Mouse (Mus musculus) layer of hippocampus, postnatal 10 days (tissue): ENCODE results near the gene Exd1. TPM values are rescaled to one million over a fixed set of nuclear protein-coding genes. Genes with fewer than 3 reads are reported as not detected.

Experiments
- DNase-seq, 2 experiments: peaks; one replicate each; pipeline ENCODE4 v3.0.0; 2021; ENCODE audit warnings: low spot score in 2 of 2
- long read RNA-seq: library from polyadenylated mRNA; stranded (forward); transcript quantifications from one replicate; pipeline ENCODE4 v2.0.0, GENCODE M21; 2023
- total RNA-seq, 2 experiments: library from RNA; stranded (reverse); gene quantifications; 2 replicates each; pipeline ENCODE4 v1.2.3; 2021

Exd1 gene
- total RNA-seq, result 1 to 10 TPM in 1 of 2 experiments, under 1 TPM in 1; 0.76 to 2.1 TPM
- long read RNA-seq, result 0 reads

DNA sequence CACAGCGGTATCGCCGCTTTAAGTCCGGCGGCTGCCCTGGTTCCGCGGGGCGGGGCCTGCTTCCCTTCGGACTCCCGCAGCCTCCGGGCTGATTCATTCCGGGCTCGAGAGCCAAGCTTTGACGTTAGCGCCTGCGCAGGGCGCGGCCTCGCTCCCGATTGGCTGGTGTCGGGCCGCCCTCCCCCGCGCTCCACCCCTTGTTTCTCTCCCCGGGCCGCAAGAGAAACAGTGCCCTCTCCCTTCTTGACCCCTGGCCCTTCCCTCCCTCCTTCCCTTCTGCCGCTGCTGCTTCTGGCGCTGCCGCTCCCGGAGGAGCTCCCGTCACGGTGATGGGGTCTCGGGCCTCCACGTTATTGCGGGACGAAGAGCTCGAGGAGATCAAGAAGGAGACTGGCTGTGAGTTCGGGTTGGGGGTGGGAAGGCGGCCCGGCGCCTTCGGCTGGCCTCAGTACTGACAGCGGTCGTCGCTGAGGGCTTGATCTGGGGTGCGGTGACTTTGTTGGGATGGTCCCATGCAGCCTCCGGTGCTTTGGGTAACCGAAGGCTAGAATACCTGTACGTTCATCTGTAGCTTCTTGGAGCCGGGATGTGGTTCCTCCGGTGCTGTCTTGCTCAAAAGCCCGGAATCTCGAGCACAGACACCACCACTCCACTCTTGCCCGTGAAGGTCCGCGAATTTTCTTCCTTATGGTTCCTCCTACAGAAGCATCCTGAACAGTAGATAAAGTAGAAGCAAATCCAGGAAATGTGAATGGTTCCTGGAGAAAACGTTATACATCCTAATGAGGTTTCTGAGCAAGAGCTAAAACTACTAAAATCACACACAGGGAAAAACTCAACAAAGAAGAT lies at the start of gene Exd1, which contains the start of gene Chp1:
Gene Exd1, minus strand, starts transcription at position 106 of the 849 bp plus-strand sequence.
Gene Chp1, plus strand, starts transcription at position 176 of the 849 bp plus-strand sequence.
- peak; percentile 97 for DNase-seq

DNA sequence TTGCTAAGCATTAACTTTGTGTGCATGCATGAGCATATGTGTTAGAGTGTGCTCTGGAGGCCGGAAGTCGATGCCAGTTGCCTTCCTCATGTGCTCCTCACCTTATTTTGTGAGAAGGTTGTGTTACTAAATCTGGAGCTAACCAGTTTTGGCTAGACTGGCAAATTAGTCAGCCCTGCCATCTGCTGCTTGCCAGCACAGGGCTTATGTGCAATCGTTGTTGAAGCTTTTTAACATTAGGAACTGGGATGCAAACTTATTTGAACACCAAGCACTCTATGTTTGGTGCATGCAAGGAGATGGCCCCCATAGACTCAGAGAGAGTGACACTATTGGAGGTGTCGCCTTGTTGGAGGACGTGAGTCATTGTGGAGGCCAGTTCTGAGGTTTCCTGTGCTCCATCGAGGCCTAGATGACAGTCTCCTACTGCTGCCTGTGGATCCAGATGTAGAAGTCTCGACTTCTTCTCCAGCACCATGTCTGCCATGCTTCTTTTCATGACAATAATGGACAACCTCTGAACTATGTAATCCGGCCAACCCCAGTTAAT lies 49.4 kb upstream of the Exd1 start:
- no peak for DNase-seq

- no peak for DNase-seq
Measured at GRCm38 (mm10) chr2:119595308-119595707, 47.9 kb upstream of the Exd1 start.

DNA sequence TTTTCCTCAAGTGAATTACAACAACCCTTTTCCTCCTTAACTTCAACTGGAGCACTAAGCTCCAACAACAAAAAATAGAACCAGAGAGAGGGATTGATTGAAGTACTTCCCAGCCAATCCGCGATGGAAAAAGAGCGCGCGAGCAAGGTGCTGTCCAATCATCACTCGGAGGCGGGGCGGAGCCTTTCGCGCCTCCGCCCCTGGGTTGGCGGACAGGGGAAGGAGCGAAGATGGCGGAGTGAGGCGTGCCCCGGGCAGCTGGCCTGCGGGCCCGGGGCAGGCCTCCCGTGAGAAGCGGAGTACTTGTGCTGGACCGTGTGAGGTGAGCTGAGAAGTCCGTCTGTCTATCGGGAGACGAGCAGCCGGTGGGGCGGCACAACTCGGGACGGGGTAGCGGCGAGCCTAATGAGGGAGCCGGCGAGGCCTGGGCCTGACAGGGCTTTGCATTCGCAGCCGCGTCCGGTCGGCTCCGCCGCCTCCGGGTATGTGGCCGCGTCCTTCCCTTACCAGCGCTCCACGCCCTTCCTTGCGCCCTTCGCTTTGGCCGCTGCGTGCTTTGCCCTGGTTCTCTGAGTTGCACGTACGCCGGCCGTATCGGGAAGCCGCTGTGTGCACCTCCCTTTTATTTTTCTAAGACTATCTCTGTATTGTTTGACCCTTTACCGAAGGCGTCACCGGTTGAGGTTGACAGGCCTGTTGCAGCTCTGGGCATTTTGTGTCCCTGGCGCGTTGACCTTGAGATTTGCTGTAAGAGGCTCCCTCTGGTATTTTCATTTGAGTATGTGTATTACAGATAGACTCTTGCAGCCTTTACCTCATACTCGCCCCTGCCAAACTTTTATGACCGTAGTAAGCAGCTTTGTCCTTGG lies 46.9 kb upstream of the Exd1 start:
- peak; percentile 98 to 99 for DNase-seq

DNA sequence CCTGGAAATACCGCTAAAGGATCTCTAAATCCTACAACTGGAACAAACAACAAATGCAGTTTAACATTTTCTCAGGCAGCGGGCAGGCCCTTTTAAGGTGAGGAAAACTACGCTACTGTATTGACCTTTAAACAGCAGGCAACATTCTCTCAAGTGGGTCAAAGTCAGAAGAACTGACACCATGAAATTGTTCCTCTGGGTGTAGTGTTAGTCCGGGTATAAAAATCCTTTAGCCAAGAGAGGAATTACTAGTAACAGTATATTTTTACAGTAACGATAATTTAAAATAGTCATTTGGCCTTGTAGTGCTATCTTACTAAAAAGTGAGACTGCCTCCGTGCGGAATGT lies 46.3 kb upstream of the Exd1 start:
- no peak for DNase-seq

GRCm38 (mm10) chr2:119591247-119591646 lies 43.8 kb upstream of the Exd1 start:
- DNase-seq, result no peak

DNA sequence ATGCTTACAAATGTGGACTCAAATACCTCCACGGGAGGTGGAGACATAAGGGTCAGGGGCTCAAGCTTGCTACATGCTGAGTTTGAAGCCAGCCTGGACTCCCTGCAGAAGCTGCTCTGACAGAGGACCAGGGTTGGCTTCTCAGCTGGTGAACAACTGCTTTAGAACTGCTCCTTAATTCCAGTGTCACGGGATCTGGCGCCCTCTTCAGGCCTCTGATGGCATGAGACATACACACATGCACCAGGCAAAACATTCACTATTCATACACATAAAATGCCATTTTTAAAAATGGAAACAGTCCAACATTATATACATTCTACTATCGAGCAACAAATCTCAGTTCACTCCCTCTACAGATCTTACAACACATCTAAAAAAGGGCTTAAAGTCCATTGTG lies 40.0 kb upstream of the Exd1 start:
- peak; percentile 38 to 41 for DNase-seq

DNA sequence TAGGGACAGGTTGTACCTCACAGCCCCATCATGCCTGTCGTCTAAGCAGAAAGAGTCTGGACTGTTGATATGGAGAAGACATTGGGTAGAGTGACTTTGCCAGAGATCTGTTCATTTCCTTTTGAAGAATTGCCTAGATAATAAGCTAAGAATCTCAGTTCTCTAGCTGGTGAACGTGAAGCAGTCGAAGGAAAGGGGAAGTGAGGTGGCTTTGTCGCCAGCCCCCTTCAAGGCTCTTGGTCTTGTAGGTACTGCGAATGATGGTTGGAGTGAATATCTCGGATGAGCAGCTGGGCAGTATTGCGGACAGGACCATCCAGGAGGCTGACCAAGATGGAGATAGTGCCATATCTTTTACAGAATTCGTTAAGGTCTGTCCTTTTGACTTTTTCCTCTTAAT lies 36.9 kb upstream of the Exd1 start:
- no peak for DNase-seq

GRCm38 (mm10) chr2:119583439-119583838 lies 36.0 kb upstream of the Exd1 start:
- no peak for DNase-seq

DNA sequence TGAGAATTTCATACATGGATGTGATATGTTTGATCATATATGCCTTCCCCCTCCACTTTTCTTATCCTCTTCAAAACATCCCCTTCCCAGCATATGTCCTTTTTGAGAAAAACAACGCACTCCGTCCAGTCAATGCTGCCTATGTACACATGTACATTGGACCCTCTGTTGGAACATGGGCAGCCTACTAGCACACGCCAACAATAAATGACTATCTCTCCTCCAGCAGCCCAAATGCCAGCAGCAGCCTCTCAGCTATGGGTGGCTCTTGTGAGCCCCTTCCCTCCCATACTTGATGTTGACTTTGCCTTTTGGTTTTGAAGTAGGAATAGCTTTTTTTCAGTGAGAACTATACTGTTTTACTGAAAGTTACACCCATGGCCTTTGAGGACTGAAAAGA lies 34.1 kb upstream of the Exd1 start:
- no peak for DNase-seq

DNA sequence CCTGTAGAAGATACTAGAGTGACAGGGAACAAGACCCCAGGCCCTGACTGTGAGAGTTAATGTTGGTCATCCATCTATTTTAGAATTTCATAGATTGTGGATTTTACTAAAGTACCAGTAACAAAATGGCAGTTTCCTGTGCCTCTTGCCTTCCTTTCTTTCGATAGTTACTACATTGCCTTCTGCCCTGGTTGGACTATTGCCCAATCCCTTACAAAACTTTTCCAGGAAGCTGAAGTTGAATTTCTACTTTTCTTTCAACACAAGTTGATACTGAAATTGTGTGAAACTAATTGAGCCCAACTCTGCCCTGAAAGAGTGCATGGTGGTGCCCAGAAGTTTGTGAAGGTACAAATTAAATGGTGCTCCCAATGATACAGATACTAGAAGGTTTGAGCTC lies 25.0 kb upstream of the Exd1 start:
- no peak for DNase-seq

DNA sequence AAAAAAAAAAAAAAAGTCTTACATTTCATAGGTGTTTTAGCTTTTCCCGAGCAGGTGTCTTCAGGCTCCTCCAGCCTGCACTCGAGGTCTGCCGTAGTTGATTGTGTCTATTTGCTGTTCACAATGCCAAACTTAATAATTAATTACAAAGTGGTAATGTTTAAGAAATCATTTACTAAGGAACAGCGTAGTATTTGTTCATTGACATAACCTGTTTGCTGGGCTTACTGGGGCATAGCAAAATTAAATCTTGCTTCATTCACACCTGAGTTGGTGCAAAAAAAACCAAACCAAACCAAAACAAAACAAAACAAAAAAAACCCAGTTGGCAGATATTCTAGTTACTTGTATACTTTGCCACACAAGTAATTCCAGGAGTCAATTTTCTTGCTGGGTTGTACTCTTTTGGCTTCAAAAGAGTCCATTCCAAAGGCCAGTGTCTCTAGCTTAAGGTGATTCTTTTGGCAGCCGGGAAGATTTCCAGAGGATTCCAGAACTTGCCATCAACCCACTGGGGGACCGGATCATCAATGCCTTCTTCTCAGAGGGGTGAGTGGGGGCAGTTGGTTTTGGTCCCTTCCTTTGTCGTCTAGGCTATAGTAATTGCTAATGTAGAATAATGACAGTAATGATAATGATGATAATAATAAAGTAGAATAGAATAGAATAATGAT lies 18.9 kb upstream of the Exd1 start:
- DNase-seq, result no peak

GRCm38 (mm10) chr2:119565284-119565683 lies 17.9 kb upstream of the Exd1 start:
- no peak for DNase-seq

DNA sequence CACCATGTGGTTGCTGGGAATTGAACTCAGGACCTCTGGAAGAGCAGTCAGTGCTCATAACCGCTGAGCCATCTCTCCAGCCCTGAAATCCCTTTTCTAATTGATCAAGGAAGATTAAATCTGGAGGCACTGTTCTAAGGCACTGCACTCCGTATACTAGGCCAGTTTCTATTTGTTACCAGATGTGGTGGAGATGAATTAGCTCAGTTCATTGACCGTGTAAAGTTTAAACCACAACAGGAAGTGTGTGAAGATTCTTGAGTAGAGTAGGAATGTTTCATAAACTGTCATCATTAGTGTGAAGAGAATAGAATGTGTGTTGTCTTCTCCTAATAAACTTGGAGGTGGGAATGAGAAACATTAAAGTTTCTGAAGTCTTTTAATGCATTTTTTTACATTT lies 14.4 kb upstream of the Exd1 start:
- no peak for DNase-seq

GRCm38 (mm10) chr2:119558737-119559340 lies 11.4 kb upstream of the Exd1 start:
- DNase-seq, result no peak

DNA sequence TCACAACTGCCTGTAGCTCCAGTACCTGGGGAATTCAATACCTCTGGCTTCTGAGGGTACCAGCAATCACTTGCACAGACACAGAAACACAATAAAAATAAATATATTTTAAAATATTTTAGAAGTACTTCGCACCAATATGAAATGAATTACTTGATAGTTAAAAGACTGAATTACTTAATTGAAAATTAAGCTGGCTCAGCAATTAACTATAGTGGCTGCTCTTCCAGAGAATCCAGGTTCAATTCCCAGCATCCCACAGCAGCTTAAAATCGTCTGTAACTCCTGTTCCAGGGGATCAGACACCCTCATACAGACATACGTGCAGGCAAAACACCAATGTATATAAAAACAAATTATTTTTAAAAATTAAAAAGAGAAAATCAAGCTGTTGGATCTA lies 10.6 kb upstream of the Exd1 start:
- no peak for DNase-seq

GRCm38 (mm10) chr2:119549678-119550077 lies 2.3 kb upstream of the Exd1 start:
- DNase-seq, result no peak

- no peak for DNase-seq
Measured at GRCm38 (mm10) chr2:119548691-119549090, 1.3 kb upstream of the Exd1 start.

GRCm38 (mm10) chr2:119548371-119548660 lies 889 bp upstream of the Exd1 start:
- DNase-seq, result no peak

DNA sequence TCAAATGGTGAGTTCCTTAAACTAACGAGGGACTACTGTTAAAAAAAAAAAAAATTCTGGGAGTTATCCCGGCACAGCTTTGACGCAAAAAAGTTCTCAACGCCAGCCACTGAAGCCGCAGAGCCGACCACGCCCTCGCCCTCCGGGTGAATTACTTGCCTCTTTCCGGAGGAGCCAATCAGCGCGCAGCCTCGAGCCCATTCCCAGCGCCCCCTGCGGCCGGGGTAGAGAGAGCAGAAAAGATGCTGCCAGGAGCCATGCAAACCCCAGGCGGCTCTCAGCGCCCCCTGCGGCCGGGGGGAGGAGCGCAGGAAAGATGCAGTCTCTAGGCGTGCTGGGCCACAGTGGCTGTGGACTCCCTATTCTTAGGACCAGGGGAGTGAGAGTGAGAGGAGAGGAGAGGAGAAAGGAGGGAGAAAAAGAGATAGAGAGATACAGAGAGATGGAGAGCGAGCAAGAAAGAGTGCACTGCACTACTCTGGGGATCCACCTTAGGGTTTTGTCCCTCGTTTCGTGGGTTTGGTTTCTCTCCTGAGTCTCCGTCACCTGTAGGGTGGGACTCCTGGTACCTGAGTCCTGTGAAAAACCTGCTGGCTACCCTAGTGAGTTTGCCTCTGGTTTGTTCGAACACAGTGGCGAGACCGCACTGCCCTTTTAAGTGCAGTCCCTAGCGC lies 442 bp downstream of the Exd1 start:
- DNase-seq, result peak; percentile 81 to 84

DNA sequence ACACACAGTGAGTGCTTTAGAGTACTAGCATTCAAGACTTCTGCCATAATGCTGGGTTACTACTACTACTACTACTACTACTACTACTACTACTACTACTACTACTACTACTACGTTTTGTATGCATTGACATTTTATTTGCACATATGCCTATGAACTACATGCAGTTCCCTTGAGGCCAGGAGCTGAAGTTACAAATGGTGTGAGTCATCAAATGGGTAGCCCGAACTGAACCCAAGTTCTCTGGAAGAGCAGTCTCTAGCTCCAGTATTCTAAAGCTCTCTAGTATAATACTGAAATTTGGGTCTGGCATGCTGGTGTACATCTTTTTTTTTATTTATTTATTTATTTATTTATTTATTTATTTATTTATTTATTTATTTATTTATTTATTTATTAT lies 3.8 kb downstream of the Exd1 start:
- DNase-seq, result no peak
